Mouse (Mus musculus) heart, adult 11 months (tissue): ENCODE results near the gene Gsta4.
"Not testable (repeated sequence)": the region's sequence is repeated elsewhere in the genome, so short reads cannot be mapped to it uniquely, and the experiment has no call there.

ENCODE experiments used
- DNase-seq: peaks from one replicate; pipeline ENCODE4 v3.0.0; 2022

Gene Gsta4

DNA sequence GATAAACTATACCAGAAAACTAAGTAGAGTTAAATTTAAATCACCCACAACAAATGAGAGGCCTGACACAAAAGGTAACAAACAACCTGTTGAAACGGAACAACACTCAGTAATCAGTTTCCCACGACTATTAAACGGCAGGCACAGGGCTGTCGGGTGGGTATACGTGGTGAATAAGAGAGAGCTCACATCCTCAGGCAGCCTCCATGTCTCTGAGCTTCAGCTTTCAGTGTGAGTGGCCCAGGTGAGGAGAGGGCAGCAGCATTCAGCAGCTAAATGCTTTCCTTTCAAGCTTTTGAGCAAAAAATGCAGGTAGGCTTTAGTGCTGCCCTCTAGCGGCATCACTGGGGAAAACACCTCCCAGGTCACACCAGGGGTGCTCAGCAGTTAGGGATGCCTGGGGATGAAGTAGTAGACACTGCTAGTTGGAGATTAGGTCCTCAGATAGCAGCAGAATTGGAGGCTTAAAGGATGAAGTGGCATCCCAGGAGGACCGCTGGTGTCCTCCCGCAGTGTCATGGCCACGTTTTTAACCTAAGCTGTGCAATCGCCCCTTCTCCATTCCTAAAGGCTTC, 50.6 kb downstream of the Gsta4 start:
- not testable (repeated sequence) for DNase-seq

DNA sequence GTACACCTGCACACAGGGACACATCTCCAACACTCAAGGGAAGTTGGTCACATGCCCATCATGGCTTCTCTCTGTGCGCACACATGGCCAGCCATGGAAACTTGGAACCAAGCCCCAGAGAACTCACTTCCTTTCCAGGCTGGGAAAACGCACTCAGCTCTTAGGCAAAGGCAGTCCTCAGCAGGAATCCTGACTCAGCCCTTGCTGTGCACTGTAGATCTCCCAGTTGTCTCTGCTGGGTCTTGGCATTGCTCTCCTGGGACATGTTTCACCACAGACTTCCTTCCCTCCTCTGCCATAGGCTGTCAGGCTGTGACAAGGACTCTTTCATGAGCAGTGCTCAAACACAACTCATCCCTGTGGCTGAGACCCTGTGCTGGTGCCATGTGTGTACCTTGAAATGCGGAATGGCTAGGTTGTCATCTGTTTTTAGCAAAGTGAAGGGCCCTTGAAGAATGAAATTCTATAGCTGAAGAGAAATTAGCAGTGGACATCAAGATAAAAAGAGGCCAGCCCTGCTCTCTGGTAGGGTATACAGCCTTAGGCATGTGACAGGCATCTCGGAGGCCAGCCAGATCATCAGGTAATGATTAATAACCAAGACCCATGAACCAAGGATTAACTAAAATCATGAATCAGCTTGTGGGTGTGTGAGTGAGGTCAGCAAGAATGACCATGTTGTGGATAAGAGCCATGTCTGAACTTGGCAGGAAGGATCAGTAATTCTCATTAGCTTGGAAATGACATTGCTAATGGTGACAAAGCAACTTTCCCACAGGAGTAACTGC, 73.3 kb downstream of the Gsta4 start:
- DNase-seq: peak; percentile 90

DNA sequence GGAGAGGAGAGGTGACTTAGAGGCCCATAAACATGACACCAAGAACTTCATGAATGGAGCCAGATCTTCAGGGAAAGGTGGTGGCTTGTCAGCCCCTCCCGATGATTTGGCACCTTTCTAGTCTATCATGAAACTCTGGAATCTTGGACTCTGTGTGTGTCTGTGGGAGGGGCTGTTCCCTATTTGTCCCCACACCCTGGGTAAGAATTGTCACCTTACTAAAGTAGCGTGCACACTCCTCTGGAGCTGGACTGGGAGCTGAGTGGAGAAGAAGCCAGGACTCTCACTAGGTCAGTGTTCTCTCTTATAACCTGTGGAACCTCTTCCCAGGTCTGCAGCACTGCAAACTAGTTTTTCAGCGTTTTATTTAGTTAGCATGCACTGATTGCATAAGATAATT, 74.3 kb downstream of the Gsta4 start, which contains the start of gene Gm3776:
Gene Gm3776 (plus strand): TSS at position 216 of the 400 bp plus-strand sequence.
- not testable (repeated sequence) for DNase-seq
